Mouse (Mus musculus): ENCODE measurements around the gene Csf3. TPM values are rescaled to one million over a fixed set of nuclear protein-coding genes. Genes with fewer than 3 reads are reported as not detected.
"Not testable (repeated sequence)": the region's sequence is repeated elsewhere in the genome, so short reads cannot be mapped to it uniquely, and the experiment has no call there.

Csf3 gene
- polyA plus RNA-seq, 1 experiment from 2014 or later = 0.11 TPM

- no peak for ATAC-seq (ENCODE audit: low FRiP score, low TSS enrichment)
- TF ChIP-seq EP300 (optimal IDR thresholded peaks at IDR 0.05) = no peak
- no peak for TF ChIP-seq CTCF (IDR thresholded peaks at IDR 0.05; ENCODE audit: low read depth)
- H3K4me1 ChIP-seq (replicated peaks; ENCODE audit: control insufficient read depth, insufficient read depth) = no peaks in the 10 kb centered on the region
- H3K36me3 ChIP-seq (ENCODE audit: control insufficient read depth, insufficient read depth, low read length) = no peaks in the 10 kb centered on the region
- H3K9ac ChIP-seq (ENCODE audit: low read length) = no peak overlapping the region
- no peaks in the 10 kb centered on the region for H3K27me3 ChIP-seq (ENCODE audit: control insufficient read depth, insufficient read depth, low read length)
- no peaks in the 10 kb centered on the region for H3K9me3 ChIP-seq (ENCODE audit: control insufficient read depth, low read length)
- no peak for DNase-seq (ENCODE audit: low spot score)
- 31% methylated on average over 5 of the region's 5 CpGs for WGBS
- no peak overlapping the region for H3K27ac ChIP-seq (replicated peaks)
- H3K4me2 ChIP-seq (replicated peaks; ENCODE audit: low read depth) = no peak overlapping the region
- H3K4me3 ChIP-seq (ENCODE audit: low read depth, low read length) = no peak overlapping the region
These were observed 29.2 kb upstream of the Csf3 start for GRCm38 (mm10) chr11:98671857-98672256.

DNA sequence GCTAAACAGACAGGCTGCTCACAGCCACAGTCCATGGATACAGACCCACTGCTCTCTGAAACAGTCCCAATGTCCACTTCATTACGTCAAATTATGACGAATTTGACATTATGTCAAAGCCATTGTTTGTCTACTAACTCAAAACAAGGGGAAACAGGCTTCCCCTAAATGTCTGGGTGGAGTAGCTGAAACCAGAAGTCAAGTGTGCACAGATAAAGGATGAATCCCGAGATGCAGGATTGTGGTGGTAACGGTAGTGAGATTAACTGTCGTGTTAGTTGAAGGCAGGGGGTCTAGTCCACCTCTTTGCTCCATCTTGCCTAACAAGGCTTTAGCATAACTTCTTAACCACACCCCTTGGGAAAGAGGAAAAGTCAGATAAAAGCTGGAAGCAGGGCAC is 28.6 kb upstream of the Csf3 start:
- 69% methylated on average over 5 of the region's 5 CpGs for WGBS
- TF ChIP-seq EP300 (optimal IDR thresholded peaks at IDR 0.05) (no peak), CTCF (IDR thresholded peaks at IDR 0.05; ENCODE audit: low read depth) (no peak)

GRCm38 (mm10) chr11:98673136-98673535 is 27.9 kb upstream of the Csf3 start:
- whole genome bisulfite sequencing = 2% methylated on average over 6 of the region's 7 CpGs

More for the DNA sequence above, 28.6 kb upstream of the Csf3 start:
- ATAC-seq (ENCODE audit: low FRiP score, low TSS enrichment) (no peak), DNase-seq (ENCODE audit: low spot score) (no peak)
- Histone ChIP-seq H3K4me2 (replicated peaks; ENCODE audit: low read depth) (no peak overlapping the region), H3K9ac (ENCODE audit: low read length) (no peak overlapping the region), H3K4me1 (replicated peaks; ENCODE audit: control insufficient read depth, insufficient read depth) (no peaks in the 10 kb centered on the region), H3K27me3 (ENCODE audit: control insufficient read depth, insufficient read depth, low read length) (no peaks in the 10 kb centered on the region), H3K9me3 (ENCODE audit: control insufficient read depth, low read length) (no peaks in the 10 kb centered on the region), H3K27ac (replicated peaks) (0 out of 2 replicates have a peak overlapping the region, but pooled peaks have one; percentile 4), H3K4me3 (ENCODE audit: low read depth, low read length) (no peak overlapping the region), H3K36me3 (ENCODE audit: control insufficient read depth, insufficient read depth, low read length) (no peaks in the 10 kb centered on the region)

DNA sequence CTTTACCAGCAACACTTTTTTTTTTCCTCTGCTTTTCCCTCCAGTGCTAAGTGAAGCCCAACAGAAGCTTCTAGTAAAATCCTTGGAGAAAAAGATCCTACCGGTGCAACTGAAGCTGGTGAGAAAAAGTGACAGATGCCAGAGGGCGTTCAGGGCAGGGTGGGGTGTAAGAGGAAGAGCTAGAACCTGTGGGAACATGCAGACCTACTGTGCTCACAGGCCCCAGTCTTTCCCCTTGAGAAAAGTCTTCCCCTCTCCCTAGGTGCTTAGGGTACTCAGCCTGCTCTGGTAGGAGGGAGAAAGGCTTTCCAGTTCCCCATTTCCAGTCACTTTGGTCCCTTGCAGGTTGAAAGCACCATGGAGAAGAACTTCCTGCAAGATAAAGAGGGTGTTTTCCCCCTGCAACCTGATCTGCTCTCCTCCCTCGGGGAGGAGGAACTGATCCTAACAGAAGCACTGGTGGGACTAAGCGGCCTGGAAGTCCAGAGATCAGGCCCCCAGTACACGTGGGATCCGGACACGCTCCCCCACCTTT is 25.2 kb upstream of the Csf3 start:
- WGBS = 35% methylated on average over 7 of the region's 7 CpGs
- no peaks in the 10 kb centered on the region for H3K36me3 ChIP-seq (ENCODE audit: control insufficient read depth, insufficient read depth, low read length)
- no peak overlapping the region for H3K27ac ChIP-seq (replicated peaks)
- no peaks in the 10 kb centered on the region for H3K27me3 ChIP-seq (ENCODE audit: control insufficient read depth, insufficient read depth, low read length)
- no peak overlapping the region for H3K4me3 ChIP-seq (ENCODE audit: low read depth, low read length)
- H3K9ac ChIP-seq (ENCODE audit: low read length) = no peak overlapping the region
- H3K4me2 ChIP-seq (replicated peaks; ENCODE audit: low read depth) = no peak overlapping the region
- H3K9me3 ChIP-seq (ENCODE audit: control insufficient read depth, low read length) = no peaks in the 10 kb centered on the region
- DNase-seq (ENCODE audit: low spot score) (no peak), ATAC-seq (ENCODE audit: low FRiP score, low TSS enrichment) (no peak)
- no peak for TF ChIP-seq EP300 (optimal IDR thresholded peaks at IDR 0.05)
- H3K4me1 ChIP-seq (replicated peaks; ENCODE audit: control insufficient read depth, insufficient read depth) = no peaks in the 10 kb centered on the region

More at GRCm38 (mm10) chr11:98673136-98673535, 27.9 kb upstream of the Csf3 start:
- H3K27ac ChIP-seq (replicated peaks); H3K9ac ChIP-seq (ENCODE audit: low read length); H3K9me3 ChIP-seq (ENCODE audit: control insufficient read depth, low read length); H3K4me2 ChIP-seq (replicated peaks; ENCODE audit: low read depth); H3K36me3 ChIP-seq (ENCODE audit: control insufficient read depth, insufficient read depth, low read length); H3K4me3 ChIP-seq (ENCODE audit: low read depth, low read length); H3K27me3 ChIP-seq (ENCODE audit: control insufficient read depth, insufficient read depth, low read length); H3K4me1 ChIP-seq (replicated peaks; ENCODE audit: control insufficient read depth, insufficient read depth): not testable (repeated sequence)
- DNase-seq (ENCODE audit: low spot score) = peak; percentile 67
- peak; percentile 71 for ATAC-seq (ENCODE audit: low FRiP score, low TSS enrichment)
- peak; percentile 72 for TF ChIP-seq CTCF (IDR thresholded peaks at IDR 0.05; ENCODE audit: low read depth)

DNA sequence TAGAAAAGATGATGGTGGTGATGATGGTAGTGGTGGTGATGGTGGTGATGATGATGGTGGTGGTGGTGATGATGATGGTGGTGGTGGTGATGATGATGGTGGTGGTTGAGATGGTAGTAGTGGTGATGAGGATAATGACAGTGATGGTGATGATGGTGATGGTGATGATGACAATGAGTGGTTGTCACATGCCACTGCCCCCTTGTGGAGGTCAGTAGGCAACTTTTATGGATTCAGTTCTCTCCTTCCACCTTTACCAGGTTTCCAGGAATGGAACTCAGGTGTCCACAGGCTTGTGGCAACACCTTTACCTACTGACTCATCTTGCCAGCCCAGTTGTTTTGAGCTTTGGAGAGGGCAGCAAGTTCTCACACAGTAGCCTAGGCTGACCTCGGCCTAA is 21.0 kb upstream of the Csf3 start:
- H3K27me3 ChIP-seq (ENCODE audit: control insufficient read depth, insufficient read depth, low read length) = no peaks in the 10 kb centered on the region
- 96% methylated on average over 1 of the region's 1 CpGs for WGBS

DNA sequence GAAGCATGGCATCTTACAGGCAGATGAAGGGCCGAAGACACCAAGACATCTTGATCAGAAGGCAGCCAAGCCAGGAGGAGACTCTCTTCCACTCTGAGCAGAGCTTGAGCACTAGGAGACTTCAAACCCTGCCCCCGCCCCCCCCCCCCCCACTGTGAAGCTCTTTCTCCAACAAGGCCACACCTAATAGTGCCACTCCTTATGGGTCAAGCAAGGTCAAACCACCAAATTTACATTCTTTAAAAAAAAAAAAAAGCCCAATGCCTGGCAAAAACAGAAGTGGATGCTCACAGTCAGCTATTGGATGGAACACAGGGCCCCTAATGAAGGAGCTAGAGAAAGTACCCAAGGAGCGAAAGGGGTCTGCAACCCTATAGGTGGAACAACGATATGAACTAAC is 20.5 kb upstream of the Csf3 start:
- not testable (repeated sequence) for H3K36me3 ChIP-seq (ENCODE audit: control insufficient read depth, insufficient read depth, low read length); H3K4me2 ChIP-seq (replicated peaks; ENCODE audit: low read depth); H3K4me1 ChIP-seq (replicated peaks; ENCODE audit: control insufficient read depth, insufficient read depth); H3K27me3 ChIP-seq (ENCODE audit: control insufficient read depth, insufficient read depth, low read length); H3K27ac ChIP-seq (replicated peaks); ATAC-seq (ENCODE audit: low FRiP score, low TSS enrichment); DNase-seq (ENCODE audit: low spot score); H3K4me3 ChIP-seq (ENCODE audit: low read depth, low read length); H3K9me3 ChIP-seq (ENCODE audit: control insufficient read depth, low read length); H3K9ac ChIP-seq (ENCODE audit: low read length)
- WGBS = 82% methylated on average over 4 of the region's 4 CpGs

More for the DNA sequence above, 21.0 kb upstream of the Csf3 start:
- TF ChIP-seq CTCF (IDR thresholded peaks at IDR 0.05; ENCODE audit: low read depth) = peak; percentile 49
- no peak for TF ChIP-seq EP300 (optimal IDR thresholded peaks at IDR 0.05)
- Histone ChIP-seq H3K4me1 (replicated peaks; ENCODE audit: control insufficient read depth, insufficient read depth) (no peaks in the 10 kb centered on the region), H3K27ac (replicated peaks) (no peak overlapping the region), H3K36me3 (ENCODE audit: control insufficient read depth, insufficient read depth, low read length) (peaks cover 2% of the 10 kb centered on the region), H3K9me3 (ENCODE audit: control insufficient read depth, low read length) (no peaks in the 10 kb centered on the region), H3K4me3 (ENCODE audit: low read depth, low read length) (no peak overlapping the region), H3K4me2 (replicated peaks; ENCODE audit: low read depth) (no peak overlapping the region), H3K9ac (ENCODE audit: low read length) (no peak overlapping the region)
- DNase-seq (ENCODE audit: low spot score) (no peak), ATAC-seq (ENCODE audit: low FRiP score, low TSS enrichment) (no peak)

Measured in stomach, postnatal 0 days (tissue).